Mouse (Mus musculus): ENCODE results near the gene Nf2.

- TF ChIP-seq POLR2A (IDR thresholded peaks at IDR 0.05; ENCODE audit: low read depth, low read length), result no peak
- TF ChIP-seq CTCF (conservative IDR thresholded peaks at IDR 0.05; ENCODE audit: insufficient read depth, insufficient read length, low read depth, low read length), result no peak
Observed at GRCm38 (mm10) chr11:4762511-4762910, 86.8 kb downstream of the Nf2 start.
